Mouse (Mus musculus) ES-Bruce4 (cell line): ENCODE data around the gene Sod1.

Source experiments
- CTCF ChIP-seq: IDR thresholded peaks from one replicate; pipeline ENCODE4 v1.8.1; 2011; ENCODE audit warnings: low read depth, low read length
- POLR2A ChIP-seq: IDR thresholded peaks from one replicate; pipeline ENCODE4 v1.8.1; 2011; ENCODE audit warnings: low read length; ENCODE audit not compliant: insufficient read depth

- TF ChIP-seq POLR2A (no peak), CTCF (no peak)
Measured at GRCm38 (mm10) chr16:90265106-90265505, 44.6 kb downstream of the Sod1 start.
